Mouse (Mus musculus): ENCODE results near the gene Tmem87a.
A peak's percentile ranks its signal among the peaks of the same experiment; 100 is the strongest.

The Tmem87a gene

GRCm38 (mm10) chr2:120403986-120404822 is at the start of gene Tmem87a:
Tmem87a (minus strand) TSS chr2:120404113.
- DNase-seq: peak; percentile 93

GRCm38 (mm10) chr2:120452600-120452999 is 48.7 kb upstream of the Tmem87a start:
- no peak for DNase-seq

- no peak for DNase-seq
Observed at GRCm38 (mm10) chr2:120450724-120451123, 46.8 kb upstream of the Tmem87a start.

- no peak for DNase-seq
Observed at GRCm38 (mm10) chr2:120447306-120447705, 43.4 kb upstream of the Tmem87a start.

GRCm38 (mm10) chr2:120446373-120446772 is 42.5 kb upstream of the Tmem87a start:
- no peak for DNase-seq

GRCm38 (mm10) chr2:120444486-120444885 is 40.6 kb upstream of the Tmem87a start:
- no peak for DNase-seq

GRCm38 (mm10) chr2:120424386-120424785 is 20.5 kb upstream of the Tmem87a start:
- no peak for DNase-seq

GRCm38 (mm10) chr2:120414738-120415414 is 11.0 kb upstream of the Tmem87a start:
- peak; percentile 26 for DNase-seq

GRCm38 (mm10) chr2:120414113-120414512 is 10.2 kb upstream of the Tmem87a start:
- no peak for DNase-seq

- DNase-seq: no peak
Observed at GRCm38 (mm10) chr2:120411096-120411628, 7.2 kb upstream of the Tmem87a start.

- DNase-seq: no peak
Observed at GRCm38 (mm10) chr2:120404823-120405765, 1.2 kb upstream of the Tmem87a start.

GRCm38 (mm10) chr2:120403653-120403985 is 294 bp downstream of the Tmem87a start, which contains the start of gene Ganc:
Ganc (plus strand) TSS chr2:120403896.
- DNase-seq: no peak

GRCm38 (mm10) chr2:120402813-120403212 is 1.1 kb downstream of the Tmem87a start:
- DNase-seq: no peak

- DNase-seq: no peak
Observed at GRCm38 (mm10) chr2:120397951-120398350, 6.0 kb downstream of the Tmem87a start.

- DNase-seq: no peak
Observed at GRCm38 (mm10) chr2:120392406-120392805, 11.5 kb downstream of the Tmem87a start.

GRCm38 (mm10) chr2:120390934-120391333 is 13.0 kb downstream of the Tmem87a start:
- no peak for DNase-seq

GRCm38 (mm10) chr2:120389376-120389775 is 14.5 kb downstream of the Tmem87a start:
- DNase-seq: no peak

- no peak for DNase-seq
Observed at GRCm38 (mm10) chr2:120387291-120387690, 16.6 kb downstream of the Tmem87a start.

GRCm38 (mm10) chr2:120386264-120386663 is 17.6 kb downstream of the Tmem87a start:
- no peak for DNase-seq

- DNase-seq: peak; percentile 8
Observed at GRCm38 (mm10) chr2:120373858-120374257, 30.1 kb downstream of the Tmem87a start.

- DNase-seq: no peak
Observed at GRCm38 (mm10) chr2:120367416-120368207, 36.3 kb downstream of the Tmem87a start.

GRCm38 (mm10) chr2:120366501-120366900 is 37.4 kb downstream of the Tmem87a start:
- no peak for DNase-seq
